ENCODE assay signal across 17 mouse cellular contexts in the genomic region with DNA sequence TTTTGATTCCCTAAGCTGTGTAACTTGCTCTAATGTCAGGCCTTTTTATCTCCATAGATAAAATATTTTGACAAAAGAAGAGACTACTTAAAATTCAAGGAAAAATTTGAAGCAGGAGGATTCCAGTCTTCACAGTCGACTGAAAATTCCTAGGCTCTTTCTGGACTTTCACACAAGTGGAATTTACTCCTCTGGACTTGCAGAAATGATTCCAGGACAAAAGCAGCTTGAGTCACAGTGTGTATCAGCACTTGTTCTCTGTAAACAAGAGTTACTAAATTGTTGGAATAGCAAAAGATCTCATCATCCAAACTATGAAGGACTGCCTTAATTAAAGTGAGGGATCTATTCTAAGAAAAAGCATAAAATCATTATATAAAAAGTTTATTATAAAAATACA.
"Had no signal": no experiment of that assay in that cellular context is flagged by ENCODE, and none has a peak within 500 bp of the region (broad histone marks: within the 10 kb centered on the region; RNA-seq: fewer than 3 reads in every experiment).

No protein-coding gene starts in this region.

- H3K27me3 ChIP-seq: lung, embryonic 15.5 days; megakaryocyte, embryonic 14.5 days; midbrain, embryonic 13.5 days; midbrain, embryonic 15.5 days; neural tube, embryonic 12.5 days; stomach, embryonic 15.5 days had no signal

- H3K9ac ChIP-seq: lung, embryonic 15.5 days; midbrain, embryonic 13.5 days; midbrain, embryonic 15.5 days; neural tube, embryonic 12.5 days; stomach, embryonic 15.5 days had no signal

- ATAC-seq: lung, postnatal 0 days; midbrain, embryonic 13.5 days; midbrain, embryonic 15.5 days had no signal

- H3K4me3 ChIP-seq: lung, embryonic 15.5 days; megakaryocyte, embryonic 14.5 days; midbrain, embryonic 13.5 days; midbrain, embryonic 15.5 days; neural tube, embryonic 12.5 days; stomach, embryonic 15.5 days had no signal

- DNase-seq: lung, adult 2 months; lung, postnatal 14 days; lung, postnatal 36 days; right cerebral cortex, postnatal 14 days; thymus, adult 2 months; thymus, postnatal 25 days; thymus, postnatal 4 days had no signal

- H3K4me2 ChIP-seq: lung, embryonic 15.5 days; midbrain, embryonic 11.5 days; midbrain, embryonic 13.5 days; midbrain, embryonic 15.5 days; neural tube, embryonic 12.5 days; stomach, embryonic 15.5 days had no signal

- H3K9me3 ChIP-seq: lung, embryonic 15.5 days; megakaryocyte, embryonic 14.5 days; midbrain, embryonic 13.5 days; midbrain, embryonic 15.5 days; neural tube, embryonic 12.5 days; stomach, embryonic 15.5 days had no signal

- H3K27ac ChIP-seq: lung, embryonic 15.5 days; macrophage; midbrain, embryonic 13.5 days; midbrain, embryonic 15.5 days; neural tube, embryonic 12.5 days; stomach, embryonic 15.5 days; stomach, postnatal 0 days had no signal
